Mouse (Mus musculus) megakaryocyte-erythroid progenitor cell, adult 5-6 weeks (primary cell): Measurements from ENCODE around the gene Adtrp. TPM values are rescaled to one million over a fixed set of nuclear protein-coding genes. Genes with fewer than 3 reads are reported as not detected.
A peak's percentile ranks its signal among the peaks of the same experiment; 100 is the strongest.

Experiments
- ATAC-seq: replicated peaks from 2 replicates; pipeline ENCODE4 v1.8.0; 2016; ENCODE audit warnings: mild to moderate bottlenecking, inconsistent platforms; ENCODE audit not compliant: severe bottlenecking, poor library complexity, low FRiP score, low TSS enrichment
- total RNA-seq, 2 experiments: library from RNA; stranded (forward) in 1 of 2; stranded (reverse) in 1 of 2; fragments of 200-1000, 215-1000 nt in 1 of 2; fragments of >200 nt in 1 of 2; fragmentation: Nextera tagmentation in 1 of 2; gene quantifications; 2 replicates each; pipeline ENCODE4 v1.2.3; 2014 to 2017

Adtrp gene
- total RNA-seq (2014; fragmentation: Nextera tagmentation) (not detected in 2 replicates), total RNA-seq (2017) (not detected in 2 replicates)

DNA sequence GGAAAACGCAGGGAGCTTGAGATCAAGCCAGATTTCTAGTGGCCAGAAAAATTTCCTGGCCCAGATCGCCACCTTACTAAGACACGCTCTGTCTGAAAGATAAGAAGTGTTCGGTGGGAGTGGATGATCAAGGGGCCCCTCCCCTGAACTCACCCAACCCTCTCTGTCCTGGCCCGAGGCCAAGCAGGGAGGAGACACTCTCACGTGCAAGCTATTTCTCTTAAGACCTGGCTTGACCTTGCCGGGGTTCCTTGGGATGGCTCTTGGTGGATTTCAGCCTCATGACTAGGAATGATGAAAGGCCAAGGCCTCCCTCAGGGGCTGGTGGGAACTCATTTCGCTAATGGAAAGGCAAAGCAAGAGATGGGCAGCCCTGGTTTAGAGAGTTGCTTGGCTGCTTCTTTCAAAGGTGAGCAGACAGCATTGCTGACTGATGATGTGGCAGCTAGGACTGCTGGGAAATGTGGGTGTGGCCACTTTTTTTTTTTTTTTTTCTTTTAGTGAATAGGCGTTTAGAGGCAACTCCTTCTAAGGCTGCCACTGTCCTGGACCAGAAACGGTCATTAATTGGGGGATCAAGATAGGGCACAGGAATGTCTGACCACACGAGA lies at the start of gene Adtrp:
Gene Adtrp (minus strand): TSS at position 169 of the 611 bp plus-strand sequence.
- ATAC-seq = peak; percentile 92

DNA sequence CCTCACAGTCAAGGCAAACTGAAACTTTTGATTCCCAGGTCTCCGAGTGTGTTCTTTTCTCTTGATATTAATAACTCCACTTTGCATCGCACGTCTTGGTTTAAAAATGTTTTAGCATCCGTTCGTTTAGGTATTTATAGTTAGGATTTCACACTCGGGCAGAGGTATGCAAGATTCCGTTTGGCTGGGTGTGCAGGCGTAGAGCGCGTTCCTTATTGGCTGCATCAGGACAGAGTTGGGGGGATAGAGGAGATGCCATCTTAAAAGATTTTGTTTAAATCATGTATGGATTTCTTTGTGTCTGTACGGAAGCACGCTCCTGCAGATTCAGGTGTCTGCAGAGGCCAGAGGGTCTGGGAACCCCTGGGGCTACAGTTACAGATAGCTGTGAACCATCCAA lies 44.5 kb upstream of the Adtrp start:
- no peak for ATAC-seq

DNA sequence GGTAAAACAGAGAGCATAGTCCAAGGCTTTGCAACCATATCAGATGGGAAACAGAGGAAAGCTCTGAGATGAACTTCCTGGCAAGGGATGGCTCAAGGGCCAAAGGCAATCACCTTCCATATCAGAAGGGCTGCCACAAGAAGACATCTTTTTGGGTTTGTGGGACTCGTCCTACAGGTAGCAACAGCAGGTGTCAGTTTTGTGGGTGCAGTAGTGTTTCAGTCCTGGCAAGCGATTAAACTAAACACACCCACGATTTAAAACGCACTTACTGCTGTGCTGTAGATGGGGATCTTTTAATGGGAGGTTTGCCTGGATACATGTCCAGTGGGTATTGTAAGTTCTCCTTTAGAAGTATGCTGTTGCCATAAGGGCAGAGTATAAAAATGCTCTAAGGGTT lies 43.1 kb upstream of the Adtrp start:
- ATAC-seq = no peak

DNA sequence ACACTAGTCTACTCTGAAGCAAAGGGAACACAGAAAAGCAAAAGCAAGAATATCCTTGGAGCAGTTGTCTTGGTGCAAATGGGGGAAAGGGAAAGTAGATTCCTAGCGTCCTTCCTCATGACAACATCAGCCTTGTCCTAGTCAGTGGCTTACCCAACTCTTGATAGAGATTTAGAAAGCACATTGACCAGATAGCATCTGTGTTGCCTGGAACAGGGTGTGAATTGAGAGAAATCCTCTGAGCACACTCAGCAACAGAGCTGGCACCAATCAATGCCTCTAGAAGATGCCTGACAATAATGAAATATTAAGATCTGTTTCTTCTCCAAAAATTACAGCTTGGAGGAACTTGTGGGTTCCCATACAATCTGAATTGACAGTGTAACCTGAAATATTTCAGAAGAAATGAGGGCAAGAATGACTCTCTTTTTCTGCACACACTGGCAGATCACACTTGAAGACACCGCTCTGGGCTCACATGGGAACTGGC lies 42.7 kb upstream of the Adtrp start:
- no peak for ATAC-seq

DNA sequence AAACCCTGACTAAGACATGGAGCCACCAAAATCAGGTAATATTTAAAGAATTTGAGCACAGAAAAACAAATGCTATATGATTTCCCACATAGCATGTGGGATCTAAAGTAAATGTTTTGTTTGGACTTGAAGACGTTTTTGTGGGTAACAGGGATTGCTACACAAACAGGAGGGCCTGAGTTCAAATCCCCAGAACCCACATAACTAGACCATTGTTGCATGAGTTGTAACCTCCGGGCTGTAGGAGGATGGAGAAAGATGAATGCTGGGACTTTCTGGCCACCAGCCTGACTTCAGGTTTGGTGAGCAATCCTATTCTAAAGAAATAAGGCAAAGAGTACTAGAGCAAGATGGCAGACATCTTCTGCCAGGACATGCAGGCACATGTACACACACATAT lies 41.2 kb upstream of the Adtrp start:
- ATAC-seq = no peak

DNA sequence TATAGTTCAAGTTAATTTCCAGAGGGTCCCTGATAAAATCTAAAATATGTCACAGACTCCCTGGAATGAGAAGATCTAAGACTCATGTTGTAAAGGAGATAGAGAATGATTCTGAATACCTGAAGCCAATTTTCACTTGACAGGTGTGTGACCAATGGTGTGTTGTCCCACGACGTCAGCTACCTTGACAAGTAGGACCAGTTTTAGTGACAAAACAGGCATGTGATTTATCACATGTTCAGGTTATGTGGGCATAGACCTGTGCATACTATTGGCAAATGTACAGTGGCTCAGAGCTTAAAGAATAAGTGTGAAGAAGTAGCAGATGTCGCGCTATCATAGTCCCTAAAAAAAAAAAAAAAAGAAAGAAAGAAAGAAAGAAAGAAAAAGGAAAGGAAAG lies 38.6 kb upstream of the Adtrp start:
- ATAC-seq = no peak

DNA sequence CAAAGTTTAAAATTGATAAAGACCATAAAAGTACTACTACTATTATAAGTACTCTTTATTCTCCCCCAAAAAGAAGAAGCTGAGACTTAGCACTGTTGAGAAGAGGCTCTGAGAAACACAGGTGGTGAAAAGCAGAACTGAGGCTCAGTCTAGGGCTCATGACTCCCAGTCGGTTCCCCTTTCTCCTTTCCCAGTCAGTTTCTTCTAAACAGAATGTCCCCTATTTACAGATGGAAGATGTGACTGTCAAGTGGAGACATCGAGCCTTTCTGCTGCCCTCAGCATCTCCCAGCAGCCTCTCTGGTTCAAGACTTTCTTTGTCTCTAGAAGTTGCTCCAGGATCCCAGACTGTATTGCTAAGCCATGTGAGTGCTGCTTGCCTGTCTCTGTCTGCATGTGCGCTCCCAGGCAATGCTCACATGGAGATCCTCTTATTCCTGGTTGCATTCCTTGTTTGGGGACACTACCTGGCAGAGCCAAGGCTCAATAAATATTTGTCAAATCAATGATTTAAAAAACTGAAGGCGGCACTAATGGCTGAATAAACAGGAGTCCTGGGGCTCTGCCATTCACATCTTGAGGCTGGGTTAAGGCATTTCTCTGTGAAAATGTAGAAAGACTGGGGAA lies 36.3 kb upstream of the Adtrp start:
- no peak for ATAC-seq

DNA sequence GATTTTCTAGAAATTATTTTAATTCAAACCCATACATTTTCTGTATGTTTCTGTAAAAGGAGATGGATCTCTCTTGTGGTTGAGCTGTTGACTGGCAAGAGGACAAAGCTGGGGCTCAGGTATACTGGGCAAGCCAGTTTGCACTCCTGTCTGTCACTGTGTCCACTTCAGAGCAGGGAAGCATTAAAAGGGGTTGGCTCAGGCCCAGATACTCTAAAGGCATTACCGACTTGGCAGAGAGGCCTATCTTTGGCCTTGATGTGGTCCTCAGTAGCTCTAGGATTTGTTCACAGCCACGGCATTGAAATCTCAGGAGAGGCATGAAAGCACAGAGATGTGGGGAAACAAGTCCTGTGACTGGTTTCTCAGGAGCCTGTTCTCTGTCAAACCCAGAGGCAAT lies 33.7 kb upstream of the Adtrp start:
- no peak for ATAC-seq

DNA sequence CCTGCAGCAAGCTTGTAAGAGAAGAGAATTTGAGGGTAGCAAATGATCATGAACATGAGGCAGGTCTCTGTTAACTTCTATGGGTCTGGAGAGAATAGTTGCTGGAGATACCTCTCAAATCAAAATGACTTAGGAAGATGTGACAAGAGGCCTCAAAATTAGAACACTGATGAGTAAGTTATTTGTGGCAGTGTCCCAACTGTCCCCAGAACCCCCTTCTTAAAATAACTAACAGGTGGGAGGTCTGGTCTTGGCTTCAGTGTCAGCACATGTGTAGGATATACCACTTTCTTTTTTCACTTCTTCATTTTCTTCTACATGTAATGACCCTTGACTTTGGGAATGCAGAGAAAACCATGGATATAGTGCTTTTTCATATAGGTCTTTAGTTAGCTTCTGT lies 33.0 kb upstream of the Adtrp start:
- no peak for ATAC-seq

DNA sequence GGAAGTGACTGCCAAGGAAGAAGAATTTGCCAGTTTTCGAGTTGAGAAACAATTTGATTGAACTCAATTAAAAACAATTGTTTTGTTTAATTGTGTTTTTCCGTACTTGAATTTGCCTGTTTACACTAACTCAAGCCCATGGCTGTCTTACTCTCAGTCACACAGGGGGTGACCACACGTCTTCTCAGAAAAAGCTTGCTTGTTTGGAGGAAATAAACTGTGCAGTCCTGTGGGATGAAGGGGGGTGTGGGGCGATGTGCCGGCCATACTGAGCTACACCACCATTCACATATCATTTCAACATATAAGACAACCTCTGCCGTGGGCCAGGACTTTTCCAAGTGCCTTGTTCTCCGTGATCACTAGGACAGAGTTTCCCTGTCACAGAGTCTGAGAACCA lies 25.2 kb upstream of the Adtrp start:
- no peak for ATAC-seq

DNA sequence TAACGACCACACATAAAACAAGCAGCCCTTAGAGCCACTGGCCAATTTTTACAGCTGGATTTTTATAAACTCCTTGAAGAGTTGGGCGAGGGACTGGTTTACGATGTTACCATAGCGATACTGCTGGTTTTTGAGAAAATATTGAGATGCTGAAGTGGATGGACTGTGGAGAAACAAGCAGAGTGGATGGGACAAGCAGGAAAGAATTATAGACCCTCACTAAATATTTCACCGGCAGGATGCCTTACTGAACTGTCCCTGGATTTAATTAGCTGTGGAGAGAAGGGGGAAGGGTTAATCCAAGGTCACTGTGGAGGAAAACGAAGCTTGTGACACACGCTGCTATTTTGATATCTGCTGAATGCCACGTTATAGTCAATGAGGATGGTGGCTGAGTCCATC lies 24.7 kb upstream of the Adtrp start:
- no peak for ATAC-seq

DNA sequence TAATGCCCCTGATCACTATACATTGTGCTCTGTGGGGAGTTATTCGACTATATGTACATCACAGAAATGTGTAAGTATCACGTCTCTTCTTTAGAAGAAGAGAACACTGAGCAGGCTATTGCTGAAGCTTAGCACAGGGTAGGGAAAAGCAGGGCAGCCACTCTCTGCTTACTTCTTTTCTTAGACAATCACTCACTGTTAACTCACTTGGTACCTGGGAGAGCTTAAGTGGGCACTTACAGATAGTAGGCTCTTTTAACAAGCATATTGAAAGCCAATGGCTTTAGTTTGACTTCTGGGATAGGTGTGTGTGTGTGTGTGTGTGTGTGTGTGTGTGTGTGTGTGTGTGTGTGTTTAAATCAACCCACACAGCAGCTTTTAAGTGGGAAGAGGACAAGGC lies 20.0 kb upstream of the Adtrp start:
- no peak for ATAC-seq

DNA sequence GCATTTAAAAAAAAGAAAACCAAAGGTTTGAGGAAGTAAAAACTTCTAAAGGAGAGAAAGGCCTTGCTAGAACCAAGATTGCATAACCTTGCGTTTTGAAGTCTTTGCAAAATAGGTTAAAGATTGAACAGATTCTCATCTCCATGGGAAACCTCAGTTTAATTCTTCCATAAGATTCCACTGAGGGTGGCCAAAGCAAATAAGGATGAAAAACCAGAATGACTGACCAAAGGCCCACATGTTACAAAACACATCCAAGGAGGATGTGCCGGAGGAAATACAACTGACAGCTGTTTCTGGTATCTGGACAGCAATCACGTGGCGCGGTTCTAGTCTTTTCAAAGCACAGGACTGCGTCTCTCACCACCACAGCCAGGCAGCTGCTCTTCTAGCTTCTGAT lies 18.1 kb upstream of the Adtrp start:
- no peak for ATAC-seq

DNA sequence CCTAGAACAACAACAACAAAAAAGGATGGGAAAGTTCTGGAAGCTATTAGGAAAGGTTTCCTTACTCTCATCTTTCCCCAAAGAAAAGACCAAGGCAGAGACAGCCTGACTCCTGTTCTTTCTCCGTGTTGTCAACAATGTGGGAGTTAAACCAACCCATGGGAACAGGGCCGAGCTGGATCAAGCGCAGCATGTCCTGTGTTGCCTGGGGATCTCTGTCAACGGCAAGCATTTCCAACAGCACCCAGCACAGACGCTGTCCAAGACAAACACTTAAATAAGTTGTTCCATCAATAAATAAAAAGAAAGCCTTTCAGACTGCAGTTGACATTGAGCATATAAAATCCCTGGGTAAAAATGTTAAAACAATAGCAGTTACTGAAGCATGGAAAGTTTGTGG lies 17.6 kb upstream of the Adtrp start:
- no peak for ATAC-seq

DNA sequence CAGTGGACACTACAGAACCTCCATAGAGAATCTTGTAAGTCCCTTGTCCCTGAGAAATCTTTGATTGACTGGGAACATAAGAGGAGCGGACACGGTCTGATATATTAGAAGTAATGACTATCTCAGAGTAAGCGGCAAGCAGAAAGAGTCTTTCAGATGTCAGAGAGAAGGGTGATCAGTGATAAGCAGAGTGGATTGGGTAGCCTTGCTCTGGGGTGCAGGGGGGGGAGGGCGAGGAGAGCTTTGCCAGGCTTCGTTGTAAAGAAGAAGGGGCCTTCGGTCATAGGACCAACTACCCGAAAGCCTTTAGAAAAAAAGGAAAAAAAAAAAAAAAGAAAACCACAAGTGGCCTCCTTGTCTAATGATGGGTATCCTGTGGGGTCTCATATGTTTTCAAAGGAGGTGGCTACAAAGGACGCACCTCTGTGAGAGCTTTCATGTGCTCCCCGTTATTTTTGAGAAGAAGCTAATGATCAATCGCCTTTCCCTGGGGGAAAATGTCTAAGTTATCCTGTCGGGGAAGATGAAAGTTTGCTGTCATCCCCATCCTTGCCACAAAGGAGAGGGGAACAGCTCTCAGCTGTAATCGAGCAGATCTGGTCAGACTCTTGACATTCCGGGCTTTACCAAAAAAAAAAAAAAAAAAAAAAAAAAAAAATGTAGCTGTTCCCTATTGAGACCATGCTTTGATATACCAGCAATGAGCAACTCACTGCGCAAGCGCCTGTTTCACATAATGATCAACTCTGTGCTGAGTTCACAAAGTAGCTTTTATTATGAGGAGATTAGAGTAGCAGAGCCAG lies 13.3 kb upstream of the Adtrp start:
- ATAC-seq = no peak

DNA sequence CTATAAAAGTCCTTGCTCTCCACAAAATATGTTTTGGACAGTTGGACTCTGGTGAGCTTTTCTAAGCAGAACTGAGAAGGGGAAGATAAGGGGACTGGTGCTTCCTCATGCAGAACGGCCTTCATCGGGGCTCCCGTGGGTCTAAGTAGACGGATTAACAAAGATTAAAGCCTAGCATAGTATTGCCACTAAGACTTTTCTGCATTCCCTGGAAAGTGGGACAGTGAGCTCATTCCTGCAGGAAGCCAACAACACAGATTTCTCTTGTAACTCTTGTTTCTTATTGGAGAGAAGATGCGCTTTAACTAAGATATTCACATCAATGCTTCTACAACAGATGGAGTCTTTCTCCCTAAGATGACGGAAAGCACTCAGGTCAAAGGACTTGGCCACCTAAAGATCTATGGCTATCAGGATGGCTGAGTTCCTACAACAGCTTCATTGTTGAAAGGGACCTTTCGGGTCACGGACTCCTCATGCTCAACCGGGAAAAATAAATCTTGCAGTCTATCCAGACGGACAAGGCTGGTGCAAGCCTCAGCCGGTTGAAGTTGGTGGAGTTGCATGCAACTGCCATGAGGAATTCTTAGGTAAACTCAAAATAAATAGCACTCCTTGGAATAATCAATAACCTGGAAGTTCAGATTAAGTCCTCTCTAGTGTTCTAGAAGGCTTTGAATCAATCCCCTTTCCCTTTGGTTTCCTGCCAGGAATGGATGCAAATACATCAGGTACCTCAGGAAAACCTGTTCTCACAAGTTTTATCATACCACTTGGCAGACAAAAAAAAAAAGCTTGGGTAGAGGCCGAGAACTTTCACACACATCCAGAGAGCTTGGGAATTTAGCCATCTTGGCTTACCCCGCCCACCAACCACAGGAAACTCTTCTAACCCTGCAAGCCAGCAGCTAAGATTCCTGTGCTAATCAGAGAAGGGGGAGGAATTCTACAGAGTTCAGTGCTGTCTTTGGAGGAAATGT lies 8.0 kb upstream of the Adtrp start:
- ATAC-seq = no peak

DNA sequence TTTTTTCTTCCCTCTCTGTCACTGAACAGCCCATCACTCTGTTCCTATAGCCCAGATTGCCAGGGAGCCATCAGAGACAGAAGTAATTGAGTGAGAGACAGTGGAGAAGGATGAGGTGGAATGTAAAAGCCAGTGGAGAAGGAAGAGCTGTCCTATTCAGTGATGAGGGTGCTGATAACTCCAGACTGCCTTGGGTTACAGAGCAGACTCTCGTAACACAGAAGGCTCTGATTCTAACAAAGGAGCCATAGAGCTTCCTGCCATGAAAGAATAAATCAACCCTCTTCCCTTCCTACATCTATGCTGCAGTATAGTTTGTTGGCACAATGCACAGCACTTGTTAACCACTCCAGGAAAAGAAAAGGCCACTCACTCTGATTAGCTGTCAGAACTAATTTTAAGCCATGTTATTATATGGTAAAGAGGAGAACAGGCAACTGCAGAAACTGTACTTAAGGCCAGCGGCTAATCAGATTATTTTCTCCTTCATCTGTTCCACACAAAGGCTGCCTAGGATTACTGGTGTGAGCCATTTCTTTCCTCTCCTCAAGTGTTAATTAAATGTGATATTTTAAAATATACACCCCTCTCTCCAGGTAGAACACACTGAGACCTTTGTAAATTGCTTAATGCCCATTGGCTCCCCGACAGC lies 3.4 kb upstream of the Adtrp start:
- no peak for ATAC-seq

DNA sequence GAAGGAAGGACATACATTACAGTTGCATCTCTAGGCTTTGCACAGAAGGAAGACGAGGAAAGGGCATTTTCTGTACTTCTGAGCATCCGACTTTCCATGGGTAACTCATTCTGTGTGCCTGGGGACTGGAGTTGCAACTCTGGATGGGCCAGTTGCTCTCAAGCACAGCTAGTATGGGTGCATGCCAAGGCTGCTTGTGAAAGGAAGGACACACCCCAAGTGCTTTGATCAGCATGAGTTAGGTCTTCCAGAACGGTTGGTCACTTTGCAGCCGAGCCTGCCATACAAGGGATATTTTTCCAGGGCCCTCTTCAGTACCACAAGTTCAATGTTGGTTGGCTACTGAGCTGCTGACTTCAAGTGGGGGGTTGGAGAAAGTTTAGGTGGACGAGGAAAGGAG lies 968 bp downstream of the Adtrp start:
- ATAC-seq = no peak

DNA sequence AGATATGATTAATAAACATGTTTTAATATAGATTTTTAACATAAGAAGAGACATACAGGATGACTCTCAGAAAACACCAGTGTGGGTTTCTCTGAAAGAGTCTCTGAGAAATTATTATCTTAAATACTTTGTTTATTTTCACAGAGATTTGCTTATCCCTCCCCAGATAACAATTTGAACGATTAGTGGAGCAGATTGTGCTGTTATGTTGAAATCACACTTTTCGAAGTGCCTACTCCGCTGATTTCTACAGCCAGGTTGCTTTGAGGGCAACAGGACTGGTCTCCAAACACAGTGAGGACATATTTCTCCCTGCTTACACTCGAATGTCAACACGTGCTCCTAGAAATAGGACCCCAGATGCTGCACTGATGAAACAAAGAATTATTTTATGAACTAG lies 2.5 kb downstream of the Adtrp start:
- no peak for ATAC-seq
